ENCODE assay signal across 12 mouse cellular contexts in genomic region chr2:127990856-127991479, GRCm38 (mm10).
DNase-seq lines count a peak whose midpoint lies in the region; ATAC-seq lines count a peak whose summit lies in the region.
"Had no signal": no experiment of that assay in that cellular context is flagged by ENCODE, and none has a peak within 500 bp of the region (broad histone marks: within the 10 kb centered on the region; RNA-seq: fewer than 3 reads in every experiment).

No protein-coding gene starts in this region.

- 57% methylated on average over 6 of the region's 6 CpGs for WGBS in embryonic facial prominence, embryonic 11.5 days
- WGBS in embryonic facial prominence, embryonic 10.5 days, result 75% methylated on average over 6 of the region's 6 CpGs

- peak; percentile 3 for DNase-seq in embryonic facial prominence, embryonic 11.5 days (ENCODE audit: low spot score)
- no peak for DNase-seq in embryonic facial prominence, embryonic 10.5 days (ENCODE audit: low spot score)
- peak; percentile 24 for DNase-seq in retina, postnatal 1 day
- no peak for DNase-seq in retina, embryonic 14.5 days (ENCODE audit: low spot score)
- DNase-seq in kidney, adult 9 months, result peak; percentile 27
- DNase-seq in lung, postnatal 4 days, result peak; percentile 63 to 83
- no peak for DNase-seq in layer of hippocampus, adult 11-12 months (ENCODE audit: low spot score)
- DNase-seq: B cell, adult 2 months had no signal

- no peak overlapping the region for H3K4me3 ChIP-seq in embryonic facial prominence, embryonic 11.5 days (ENCODE audit: low read depth, low read length)
- no peak overlapping the region for H3K4me3 ChIP-seq in embryonic facial prominence, embryonic 10.5 days
- H3K4me3 ChIP-seq: heart, adult 2 months; limb, embryonic 12.5 days had no signal

- no peaks in the 10 kb centered on the region for H3K36me3 ChIP-seq in embryonic facial prominence, embryonic 11.5 days (replicated peaks; ENCODE audit: control insufficient read depth, insufficient read depth, low read depth, low read length)
- H3K36me3 ChIP-seq in embryonic facial prominence, embryonic 10.5 days (replicated peaks), result no peaks in the 10 kb centered on the region
- H3K36me3 ChIP-seq: limb, embryonic 12.5 days had no signal

- H3K4me1 ChIP-seq in embryonic facial prominence, embryonic 11.5 days (ENCODE audit: control insufficient read depth, insufficient read depth, low read length), result no peaks in the 10 kb centered on the region
- peaks cover 3% of the 10 kb centered on the region for H3K4me1 ChIP-seq in embryonic facial prominence, embryonic 10.5 days
- H3K4me1 ChIP-seq: limb, embryonic 12.5 days had no signal

- no peak for ATAC-seq in embryonic facial prominence, embryonic 11.5 days (replicated peaks; ENCODE audit: insufficient number of reproducible peaks, low FRiP score, low TSS enrichment, low read depth)
- ATAC-seq in CD4-positive, CD25-positive, alpha-beta regulatory T cell, adult 4 months, result no peak
- ATAC-seq: activated CD4-positive, CD25-positive, alpha-beta regulatory T cell, adult 4 months had no signal

- no peaks in the 10 kb centered on the region for H3K27me3 ChIP-seq in embryonic facial prominence, embryonic 11.5 days (ENCODE audit: control insufficient read depth, insufficient read depth, low read length)
- H3K27me3 ChIP-seq in embryonic facial prominence, embryonic 10.5 days (replicated peaks; ENCODE audit: low read depth, poor library complexity, severe bottlenecking), result no peaks in the 10 kb centered on the region
- H3K27me3 ChIP-seq: limb, embryonic 12.5 days had no signal

- H3K9me3 ChIP-seq in embryonic facial prominence, embryonic 11.5 days (replicated peaks; ENCODE audit: control insufficient read depth, low read length), result no peaks in the 10 kb centered on the region
- H3K9me3 ChIP-seq in embryonic facial prominence, embryonic 10.5 days, result no peaks in the 10 kb centered on the region
- H3K9me3 ChIP-seq: limb, embryonic 12.5 days had no signal

- H3K4me2 ChIP-seq in embryonic facial prominence, embryonic 11.5 days (ENCODE audit: low read depth, low read length), result no peak overlapping the region
- H3K4me2 ChIP-seq: limb, embryonic 12.5 days had no signal

- H3K9ac ChIP-seq in embryonic facial prominence, embryonic 11.5 days (replicated peaks; ENCODE audit: low read length), result no peak overlapping the region
- H3K9ac ChIP-seq: limb, embryonic 12.5 days had no signal

- no peak overlapping the region for H3K27ac ChIP-seq in embryonic facial prominence, embryonic 11.5 days (replicated peaks; ENCODE audit: low read depth, low read length)
- no peak overlapping the region for H3K27ac ChIP-seq in embryonic facial prominence, embryonic 10.5 days (replicated peaks)
- H3K27ac ChIP-seq: heart, adult 2 months; limb, embryonic 12.5 days had no signal

Comparison
In these comparisons a context has a peak if more than half of its experiments do, and no peak if none do; other contexts are left out.
1. DNase-seq: peak in embryonic facial prominence, embryonic 11.5 days (single experiment), retina, postnatal 1 day (single experiment), kidney, adult 9 months (single experiment) and lung, postnatal 4 days (2 of 2); none in embryonic facial prominence, embryonic 10.5 days (single experiment), retina, embryonic 14.5 days (single experiment) and layer of hippocampus, adult 11-12 months (single experiment).